Mouse (Mus musculus) adrenal gland, postnatal 10 days (tissue): ENCODE results near the gene Tmem214. TPM values are rescaled to one million over a fixed set of nuclear protein-coding genes. Genes with fewer than 3 reads are reported as not detected.

Experiments
- DNase-seq: peaks from one replicate; pipeline ENCODE4 v3.0.0; 2021; ENCODE audit warnings: mixed read lengths
- total RNA-seq, 2 experiments: library from RNA; stranded (reverse); gene quantifications; 2 replicates each; pipeline ENCODE4 v1.2.3; 2021

Gene Tmem214
- total RNA-seq, 2 experiments from 2014 or later, result 49.4 to 50.4 TPM

GRCm38 (mm10) chr5:30915974-30916433 is 48.2 kb downstream of the Tmem214 start:
- peak; percentile 89 for DNase-seq

DNA sequence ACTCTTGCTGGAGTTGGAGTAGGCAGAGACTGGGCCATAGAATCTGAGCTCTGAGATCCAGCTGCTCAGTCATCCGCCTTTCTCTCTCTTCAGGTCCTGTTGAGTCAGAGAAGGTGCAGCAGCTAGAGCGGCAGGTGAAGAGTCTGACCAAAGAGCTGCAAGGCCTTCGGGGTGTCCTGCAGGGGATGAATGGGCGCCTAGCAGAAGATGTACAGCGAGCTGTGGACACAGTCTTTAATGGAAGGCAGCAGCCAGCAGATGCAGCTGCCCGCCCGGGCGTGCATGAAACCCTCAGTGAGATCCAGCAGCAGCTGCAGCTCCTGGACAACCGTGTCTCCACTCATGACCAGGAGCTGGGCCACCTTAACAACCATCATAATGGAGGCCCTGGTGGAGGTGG is 49.0 kb downstream of the Tmem214 start:
- DNase-seq, result no peak

- no peak for DNase-seq
Measured at GRCm38 (mm10) chr5:30917348-30917747, 49.5 kb downstream of the Tmem214 start.

DNA sequence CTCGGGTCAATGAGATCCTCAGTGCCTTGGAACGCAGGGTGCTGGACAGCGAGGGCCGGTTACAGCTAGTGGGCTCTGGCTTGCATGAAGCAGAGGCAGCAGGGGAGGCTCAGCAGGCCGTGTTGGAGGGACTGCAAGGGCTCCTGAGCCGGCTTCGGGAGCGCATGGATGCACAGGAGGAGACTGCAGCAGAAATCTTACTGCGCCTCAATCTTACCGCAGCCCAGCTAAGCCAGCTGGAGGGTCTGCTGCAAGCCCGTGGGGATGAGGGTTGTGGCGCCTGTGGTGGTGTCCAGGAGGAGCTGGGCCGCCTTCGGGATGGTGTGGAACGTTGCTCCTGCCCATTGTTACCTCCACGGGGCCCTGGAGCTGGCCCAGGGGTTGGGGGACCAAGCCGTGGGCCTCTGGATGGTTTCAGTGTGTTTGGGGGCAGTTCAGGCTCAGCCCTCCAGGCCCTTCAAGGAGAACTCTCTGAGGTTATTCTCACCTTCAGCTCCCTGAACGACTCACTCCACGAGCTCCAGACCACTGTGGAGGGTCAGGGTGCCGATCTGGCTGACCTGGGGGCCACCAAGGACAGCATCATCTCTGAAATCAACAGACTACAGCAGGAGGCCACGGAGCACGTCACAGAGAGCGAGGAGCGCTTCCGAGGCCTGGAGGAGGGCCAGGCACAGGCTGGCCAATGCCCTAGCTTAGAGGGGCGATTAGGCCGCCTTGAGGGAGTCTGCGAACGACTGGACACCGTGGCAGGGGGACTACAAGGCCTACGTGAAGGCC is 50.3 kb downstream of the Tmem214 start:
- no peak for DNase-seq

DNA sequence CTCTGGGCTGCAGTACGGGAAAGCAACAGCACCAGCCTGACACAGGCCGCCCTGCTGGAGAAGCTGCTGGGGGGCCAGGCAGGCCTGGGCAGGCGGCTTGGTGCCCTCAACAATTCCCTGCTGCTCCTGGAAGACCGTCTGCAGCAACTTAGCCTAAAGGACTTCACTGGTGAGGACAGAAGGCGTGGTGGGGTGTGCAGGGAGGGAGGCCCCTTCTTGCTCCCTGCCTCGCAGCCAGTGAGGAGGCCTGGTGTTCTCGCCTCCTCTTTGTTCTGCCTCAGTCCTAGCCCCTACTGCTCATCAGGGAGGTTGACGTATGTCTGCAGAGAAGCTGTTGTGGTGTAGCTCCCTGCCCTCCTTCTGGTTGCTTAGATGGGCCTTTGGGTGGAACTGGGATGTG is 50.9 kb downstream of the Tmem214 start:
- DNase-seq, result no peak

GRCm38 (mm10) chr5:30919831-30920614 is 52.2 kb downstream of the Tmem214 start:
- no peak for DNase-seq

- DNase-seq, result no peak
Measured at GRCm38 (mm10) chr5:30920621-30921020, 52.8 kb downstream of the Tmem214 start.

DNA sequence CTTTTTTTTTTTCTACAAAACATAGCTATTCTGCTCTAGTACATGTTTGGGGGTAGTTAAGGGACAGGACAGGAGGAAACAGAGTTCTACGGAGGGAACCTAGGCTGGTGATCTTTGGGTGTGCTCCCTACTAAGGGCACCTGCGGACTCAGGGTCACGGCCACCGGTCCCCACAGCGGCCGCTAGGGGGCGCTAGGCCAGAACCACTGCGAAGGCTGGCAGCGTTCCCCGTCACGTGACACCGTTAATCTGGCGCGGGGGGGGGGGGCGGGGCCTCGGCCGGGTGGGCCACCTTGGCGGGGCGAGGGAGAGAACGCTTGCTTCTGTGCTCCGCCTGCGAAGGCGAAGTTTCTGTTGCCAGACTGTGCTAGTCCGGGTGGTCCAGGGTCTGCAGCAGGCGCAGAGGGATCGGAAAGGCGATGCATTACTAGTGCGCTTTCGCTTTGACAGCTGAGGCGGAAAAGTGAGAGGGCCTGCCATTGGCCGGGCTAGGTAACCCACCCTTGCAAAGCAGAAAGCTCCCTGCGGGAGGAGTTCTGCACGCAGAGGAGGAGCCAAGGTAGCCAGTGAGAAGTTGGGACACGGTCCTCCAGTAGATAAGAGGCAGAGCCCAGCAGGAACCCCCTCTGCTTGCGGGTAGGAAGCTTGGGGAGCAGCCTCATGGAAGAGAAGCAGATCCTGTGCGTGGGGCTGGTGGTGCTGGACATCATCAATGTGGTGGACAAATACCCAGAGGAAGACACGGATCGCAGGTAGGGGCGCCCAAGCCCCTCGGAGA is 53.6 kb downstream of the Tmem214 start, which contains the start of gene Khk:
TSS of gene Khk (plus strand) at position 176 of the 778 bp plus-strand sequence.
- peak; percentile 96 for DNase-seq

DNA sequence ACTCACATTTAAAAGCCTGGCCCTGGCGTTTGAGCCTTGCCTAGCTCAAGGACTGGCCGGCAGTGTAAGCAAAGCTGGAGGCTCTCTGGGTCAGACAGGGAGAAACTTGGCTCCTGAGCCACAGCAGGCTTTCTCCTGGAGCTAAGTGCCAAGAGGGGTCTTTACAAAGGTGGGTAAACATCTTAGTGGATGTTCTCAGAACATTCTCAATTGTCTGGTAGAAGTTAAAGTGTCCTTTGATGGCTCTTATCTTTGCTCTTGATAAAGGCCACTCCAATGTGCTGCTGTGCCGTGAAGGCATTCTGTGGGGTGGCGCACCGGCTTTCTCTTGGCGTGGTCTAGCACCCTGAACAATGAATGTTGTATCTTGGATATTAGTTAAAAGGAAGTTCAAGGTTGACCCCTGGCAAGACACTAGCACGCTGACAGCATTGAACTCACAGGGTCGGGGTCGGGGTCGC is 54.8 kb downstream of the Tmem214 start:
- DNase-seq, result no peak

DNA sequence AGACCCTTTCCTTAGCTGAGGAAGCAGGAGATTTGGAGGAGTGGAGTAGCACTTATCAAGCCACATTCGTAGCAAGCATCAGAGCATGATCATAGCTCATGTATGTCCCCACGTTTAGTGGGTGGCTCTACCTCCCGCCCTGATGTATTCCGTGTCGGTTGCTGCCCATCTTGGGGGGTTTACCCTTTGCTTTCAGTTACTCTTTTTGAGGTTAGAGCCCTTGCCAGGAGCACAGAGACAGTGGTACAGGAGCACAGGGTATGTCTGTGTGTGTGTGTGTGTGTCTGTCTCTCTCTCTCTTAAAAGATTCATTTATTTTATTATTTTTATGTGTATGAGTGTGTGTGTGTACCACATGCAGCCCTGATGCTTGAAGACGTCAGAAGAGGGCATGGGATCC is 55.3 kb downstream of the Tmem214 start:
- DNase-seq, result no peak

- no peak for DNase-seq
Measured at GRCm38 (mm10) chr5:30924614-30925013, 56.8 kb downstream of the Tmem214 start.

- DNase-seq, result no peak
Measured at GRCm38 (mm10) chr5:30925217-30925616, 57.4 kb downstream of the Tmem214 start.

GRCm38 (mm10) chr5:30926073-30926472 is 58.3 kb downstream of the Tmem214 start:
- DNase-seq, result no peak

DNA sequence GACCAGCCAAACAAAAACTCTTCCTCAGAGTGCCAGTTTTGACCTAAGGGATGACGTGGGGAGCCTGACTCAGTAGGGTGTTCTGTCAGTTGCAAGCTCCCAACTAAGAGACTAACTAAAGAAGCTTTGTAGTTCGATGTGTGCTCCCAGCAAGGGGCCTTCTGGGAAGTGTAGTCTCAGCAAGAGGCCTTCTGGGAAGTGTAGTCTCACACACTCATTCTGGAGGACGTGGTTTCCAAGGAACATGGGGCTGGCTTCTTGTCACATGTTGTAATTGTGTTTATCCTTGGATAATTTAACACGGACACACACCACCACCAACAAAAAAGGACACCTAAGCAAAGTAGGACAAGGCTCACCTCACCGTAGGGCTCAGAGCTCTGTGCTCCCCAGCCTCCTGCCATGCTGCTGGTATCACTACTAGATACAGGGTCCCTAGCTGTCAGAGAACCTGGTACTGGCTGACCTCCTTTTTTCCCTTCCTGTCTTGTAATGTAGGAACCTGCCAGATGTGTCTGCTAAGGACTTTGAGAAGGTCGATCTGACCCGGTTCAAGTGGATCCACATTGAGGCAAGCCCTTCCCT is 60.2 kb downstream of the Tmem214 start:
- peak; percentile 49 for DNase-seq

Other genes starting within 250 kb of the Tmem214 start
- 10 to 100 TPM; 30.4 to 34.6 TPM for gene Slc35f6, start 220.1 kb upstream of the Tmem214 start, total RNA-seq
- 10 to 100 TPM; 38.0 to 54.0 TPM for gene Cenpa, start 201.2 kb upstream of the Tmem214 start, total RNA-seq
- gene Dpysl5, start 156.4 kb upstream of the Tmem214 start, total RNA-seq, result 1 to 10 TPM; 4.5 to 8.8 TPM
- gene Mapre3, start 53.4 kb upstream of the Tmem214 start, total RNA-seq, result 10 to 100 TPM; 35.9 to 47.4 TPM
- 10 to 100 TPM; 12.4 to 17.0 TPM for gene Agbl5, start 20.7 kb downstream of the Tmem214 start, total RNA-seq
- gene Ost4, start 39.8 kb downstream of the Tmem214 start, total RNA-seq, result 100 to 1,000 TPM; 208 to 219 TPM
- 10 to 100 TPM; 60.0 to 63.4 TPM for gene Emilin1, start 45.4 kb downstream of the Tmem214 start, total RNA-seq
- gene Khk, start 53.4 kb downstream of the Tmem214 start, total RNA-seq, result 10 to 100 TPM; 64.3 to 89.4 TPM
- 1 to 10 TPM; 2.8 to 5.1 TPM for gene Cgref1, start 77.6 kb downstream of the Tmem214 start, total RNA-seq
- 100 to 1,000 TPM; 110 to 118 TPM for gene Preb, start 92.3 kb downstream of the Tmem214 start, total RNA-seq
- gene Tcf23, start 100.7 kb downstream of the Tmem214 start, total RNA-seq, result under 1 TPM; 0.39 to 0.99 TPM
- 100 to 1,000 TPM; 123 to 129 TPM for gene Atraid, start 180.3 kb downstream of the Tmem214 start, total RNA-seq
- 10 to 100 TPM; 14.1 to 16.0 TPM for gene Slc5a6, start 180.9 kb downstream of the Tmem214 start, total RNA-seq
- 10 to 100 TPM; 29.3 to 41.2 TPM for gene Cad, start 186.8 kb downstream of the Tmem214 start, total RNA-seq
- not detected for gene Dnajc5g, start 238.3 kb downstream of the Tmem214 start, total RNA-seq
- under 1 TPM; 0.60 to 0.76 TPM for gene Slc30a3, start 240.2 kb downstream of the Tmem214 start, total RNA-seq
- gene Trim54, start 248.7 kb downstream of the Tmem214 start, total RNA-seq, result 10 to 100 TPM in 1 of 2 experiments, 1 to 10 TPM in 1; 3.3 to 16.1 TPM